Mouse (Mus musculus) kidney, adult 2 months (tissue): ENCODE data around the gene Robo2. TPM values are rescaled to one million over a fixed set of nuclear protein-coding genes. Genes with fewer than 3 reads are reported as not detected.

Experiments
- DNase-seq: peaks from one replicate; pipeline ENCODE4 v3.0.0; 2021
- H3K27ac ChIP-seq: fragments of 200-500 bp; 2 replicates; pipeline ENCODE4 v1.5.1; 2012; ENCODE audit warnings: low read depth, low read length, control low read depth, inconsistent platforms; ENCODE audit not compliant: insufficient read depth
- H3K27me3 ChIP-seq: fragments of 200-500 bp; replicated peaks from 2 replicates; pipeline ENCODE4 v1.6.1; 2012; ENCODE audit warnings: mild to moderate bottlenecking, moderate library complexity, low read length, inconsistent platforms; ENCODE audit not compliant: control insufficient read depth, insufficient read depth
- H3K36me3 ChIP-seq: fragments of 200-500 bp; 2 replicates; pipeline ENCODE4 v1.6.1; 2012; ENCODE audit warnings: mild to moderate bottlenecking, moderate library complexity, low read length, inconsistent platforms; ENCODE audit not compliant: control insufficient read depth, insufficient read depth
- H3K4me1 ChIP-seq: fragments of 200-500 bp; 2 replicates; pipeline ENCODE4 v1.6.1; 2011; ENCODE audit warnings: low read length; ENCODE audit not compliant: control insufficient read depth, insufficient read depth
- H3K4me3 ChIP-seq: fragments of 200-500 bp; 2 replicates; pipeline ENCODE4 v1.5.1; 2011; ENCODE audit warnings: mild to moderate bottlenecking, low read depth, low read length, control low read depth; ENCODE audit not compliant: insufficient read depth
- CTCF ChIP-seq: fragments of 200-500 bp; conservative IDR thresholded peaks from 2 replicates; pipeline ENCODE4 v1.5.1; 2011; ENCODE audit warnings: low read depth, mild to moderate bottlenecking, control low read depth, low read length, moderate library complexity, mixed read lengths; ENCODE audit not compliant: insufficient read depth, insufficient read length
- POLR2A ChIP-seq: fragments of 200-500 bp; IDR thresholded peaks from one replicate; pipeline ENCODE4 v1.6.1; 2011; ENCODE audit warnings: low read depth, low read length, control low read depth
- WGBS: fragments of 180-500 bp; shearing (Covaris S2); methylation state at CpG from one replicate; pipeline ENCODE4 v1.1.7; 2018; 5-methylcytosine and 5-hydroxymethylcytosine counted together
- polyA plus RNA-seq: library from polyadenylated mRNA; depleted of rRNA; stranded (reverse); fragments of >200 nt; gene quantifications from 2 replicates; pipeline ENCODE4 v1.2.3, GENCODE M21; 2012

Robo2 gene
- polyA plus RNA-seq, 1 experiment, result 15.3 TPM

DNA sequence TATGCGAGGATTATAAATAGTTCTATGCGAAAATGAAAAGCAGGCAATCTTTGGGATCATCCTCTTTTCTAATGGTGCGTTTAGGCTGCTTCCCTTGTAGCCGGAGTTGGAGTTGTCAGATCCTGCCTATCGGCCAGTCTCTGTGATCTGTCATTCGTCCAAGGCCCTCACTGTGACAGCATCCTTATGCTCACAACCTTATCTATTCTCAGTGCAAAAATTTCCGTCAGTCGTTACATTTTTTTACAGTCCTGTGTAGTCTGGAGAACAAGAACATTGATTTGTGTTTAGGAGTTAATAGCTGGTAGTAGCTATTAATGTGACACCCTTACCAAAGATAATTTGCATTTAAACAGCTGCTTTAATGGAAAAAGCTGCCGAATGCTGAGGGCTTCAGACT, 547.0 kb downstream of the Robo2 start:
- H3K27me3 ChIP-seq, result no peaks in the 10 kb centered on the region
- WGBS, result 50% methylated on average over 9 of the region's 9 CpGs
- H3K36me3 ChIP-seq, result no peaks in the 10 kb centered on the region
- H3K27ac ChIP-seq, result no peak overlapping the region
- DNase-seq, result no peak
- TF ChIP-seq POLR2A (no peak), CTCF (no peak)
- H3K4me3 ChIP-seq, result no peak overlapping the region
- H3K4me1 ChIP-seq, result no peaks in the 10 kb centered on the region

DNA sequence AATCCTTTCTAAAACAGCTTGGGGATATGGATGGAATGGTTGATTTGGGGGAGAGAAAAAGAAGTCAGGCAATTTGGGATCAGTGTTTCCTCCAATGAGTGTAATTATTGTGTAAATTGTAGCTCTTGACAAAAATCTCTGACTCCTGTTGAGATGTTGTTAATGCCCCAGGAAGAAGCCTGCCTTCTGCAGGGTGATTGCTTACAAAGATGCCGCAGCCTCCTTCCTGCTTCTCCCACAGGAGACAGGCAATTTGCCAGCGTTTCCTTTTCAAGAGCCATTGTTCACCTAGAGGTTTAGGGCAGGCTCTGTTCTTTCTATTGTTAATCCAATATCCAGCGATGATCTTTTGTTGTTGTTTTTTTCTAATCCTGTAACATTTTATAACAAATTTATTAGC, 547.9 kb downstream of the Robo2 start:
- Histone ChIP-seq H3K27ac (no peak overlapping the region), H3K4me3 (no peak overlapping the region), H3K27me3 (no peaks in the 10 kb centered on the region), H3K4me1 (no peaks in the 10 kb centered on the region), H3K36me3 (no peaks in the 10 kb centered on the region)
- TF ChIP-seq CTCF, result no peak
- no peak for TF ChIP-seq POLR2A
- peak; percentile 13 for DNase-seq
- WGBS, result 18% methylated on average over 3 of the region's 3 CpGs

DNA sequence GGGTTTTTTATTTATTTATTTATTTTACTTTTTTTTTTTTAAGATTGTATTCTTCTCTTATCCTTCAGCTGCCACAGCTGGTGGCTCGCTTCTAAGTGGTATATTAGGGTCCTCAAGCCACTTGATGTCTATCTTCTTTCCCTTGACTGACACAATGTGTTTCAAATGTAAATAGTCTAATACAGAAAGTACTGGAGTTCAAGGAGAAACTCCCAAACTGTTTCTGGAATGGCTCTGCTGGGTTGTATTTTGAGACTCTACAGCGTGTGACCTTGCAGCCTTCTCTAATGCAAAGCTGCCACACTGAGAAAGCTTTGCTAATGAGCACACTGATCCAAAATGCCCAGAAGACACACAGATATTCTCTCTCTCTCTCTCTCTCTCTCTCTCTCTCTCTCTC, 552.9 kb downstream of the Robo2 start:
- Histone ChIP-seq H3K4me1 (no peaks in the 10 kb centered on the region), H3K4me3 (no peak overlapping the region), H3K36me3 (no peaks in the 10 kb centered on the region), H3K27ac (no peak overlapping the region), H3K27me3 (no peaks in the 10 kb centered on the region)
- no peak for DNase-seq
- TF ChIP-seq POLR2A (no peak), CTCF (no peak)
- WGBS, result 88% methylated on average over 2 of the region's 2 CpGs

DNA sequence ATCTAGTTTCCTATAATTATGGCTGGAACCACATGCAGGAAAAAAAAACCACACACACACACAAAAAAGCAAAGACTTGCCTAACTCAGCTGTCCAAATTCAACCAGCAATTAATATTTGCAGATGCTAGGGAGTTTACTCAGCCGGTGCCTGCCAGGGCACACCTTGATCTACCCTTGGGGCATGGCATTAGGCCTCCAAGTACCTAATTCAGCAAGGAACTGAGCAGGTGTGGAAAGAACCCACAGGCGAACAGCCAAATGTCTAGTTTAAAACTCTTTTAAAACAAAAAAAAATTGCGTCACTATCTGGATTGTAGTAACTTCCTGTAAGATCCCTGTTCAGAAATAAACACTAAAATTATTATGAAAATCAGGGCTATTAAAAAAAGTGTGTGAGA, 555.8 kb downstream of the Robo2 start:
- Histone ChIP-seq H3K4me1 (no peaks in the 10 kb centered on the region), H3K27ac (no peak overlapping the region), H3K36me3 (no peaks in the 10 kb centered on the region), H3K4me3 (no peak overlapping the region), H3K27me3 (no peaks in the 10 kb centered on the region)
- no peak for DNase-seq
- 73% methylated on average over 3 of the region's 3 CpGs for WGBS
- TF ChIP-seq POLR2A, result no peak
- TF ChIP-seq CTCF, result no peak
